Mouse (Mus musculus): ENCODE measurements around the gene Ypel2.

- TF ChIP-seq POLR2A (IDR thresholded peaks at IDR 0.05; ENCODE audit: borderline replicate concordance, extremely low read depth, insufficient read depth, insufficient read length, poor library complexity, severe bottlenecking) (no peak), CTCF (IDR thresholded peaks at IDR 0.05; ENCODE audit: borderline replicate concordance, extremely low read depth, insufficient read depth, insufficient read length) (no peak)
Measured at GRCm38 (mm10) chr11:86963027-86963426, 30.5 kb downstream of the Ypel2 start.

Data from brain, embryonic 14.5 days (tissue).